Mouse (Mus musculus): ENCODE results near the gene Rad17. TPM values are rescaled to one million over a fixed set of nuclear protein-coding genes. Genes with fewer than 3 reads are reported as not detected.

Rad17 gene
- polyA plus RNA-seq (2016; fragmentation: Nextera tagmentation; extraction: Ambion mirVana) = 24.0 and 25.1 TPM in 2 replicates

DNA sequence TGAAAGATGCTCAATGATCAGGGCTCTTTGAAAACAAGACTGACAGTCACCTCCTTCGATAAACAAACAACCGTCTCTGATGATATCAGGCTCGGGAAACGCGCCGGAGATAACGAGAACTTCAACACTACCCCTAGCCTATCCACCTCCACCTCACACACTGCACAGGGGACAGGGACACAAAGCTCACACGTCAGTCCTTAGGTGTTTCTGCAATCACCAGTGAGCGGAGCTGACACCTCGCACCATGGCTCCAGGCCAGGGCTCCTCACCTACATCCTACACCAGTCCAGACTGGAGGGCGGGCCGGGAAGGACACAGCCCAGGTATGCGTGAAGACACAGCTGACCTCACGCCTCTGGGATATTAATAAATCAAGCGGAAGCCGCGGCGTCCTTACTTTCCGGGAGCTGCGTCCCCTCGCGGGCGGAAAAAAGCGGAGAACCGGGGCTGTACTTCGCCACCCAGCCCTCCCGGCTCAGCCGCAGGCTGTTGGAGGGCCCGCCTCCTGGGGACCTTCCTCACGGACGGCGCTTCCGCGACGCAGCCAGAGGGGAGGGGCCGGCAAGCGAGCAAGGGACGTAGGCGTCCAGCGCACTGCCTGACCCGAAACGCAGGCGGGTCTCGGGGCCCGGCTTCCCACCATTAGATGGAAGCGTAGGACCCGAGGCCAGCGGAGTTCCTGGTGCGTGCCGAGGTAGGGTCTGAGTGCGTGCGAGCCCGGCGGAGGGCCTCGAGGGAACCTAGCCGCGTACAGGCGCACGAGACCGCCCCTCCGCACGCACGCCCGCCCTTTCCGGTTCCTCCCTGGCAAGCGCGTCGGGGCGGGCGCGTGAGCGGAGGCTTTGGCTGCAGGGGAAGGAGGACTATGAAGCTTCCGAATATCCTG is at the start of gene Rad17, which contains the start of gene Ak6:
Gene Rad17 (minus strand): TSS at position 502 of the 889 bp plus-strand sequence.
Gene Ak6 (plus strand): TSS at position 430 of the 889 bp plus-strand sequence.
- no peaks in the 10 kb centered on the region for H3K9me3 ChIP-seq (replicated peaks)
- peak within 1 kb of the TSS; percentile 92 for H3K4me3 ChIP-seq
- peaks cover 11% of the 10 kb centered on the region for H3K36me3 ChIP-seq
- H3K4me1 ChIP-seq = peaks cover 8% of the 10 kb centered on the region
- H3K27ac ChIP-seq = peak within 1 kb of the TSS; percentile 98
- WGBS = under 1% methylated on average over 71 of the region's 73 CpGs
- peak within 1 kb of the TSS; percentile 92 for H3K4me2 ChIP-seq (replicated peaks)
- peak; percentile 97 for ATAC-seq (ENCODE audit: low FRiP score)
- no peaks in the 10 kb centered on the region for H3K27me3 ChIP-seq
- peak within 1 kb of the TSS; percentile 93 for H3K9ac ChIP-seq

DNA sequence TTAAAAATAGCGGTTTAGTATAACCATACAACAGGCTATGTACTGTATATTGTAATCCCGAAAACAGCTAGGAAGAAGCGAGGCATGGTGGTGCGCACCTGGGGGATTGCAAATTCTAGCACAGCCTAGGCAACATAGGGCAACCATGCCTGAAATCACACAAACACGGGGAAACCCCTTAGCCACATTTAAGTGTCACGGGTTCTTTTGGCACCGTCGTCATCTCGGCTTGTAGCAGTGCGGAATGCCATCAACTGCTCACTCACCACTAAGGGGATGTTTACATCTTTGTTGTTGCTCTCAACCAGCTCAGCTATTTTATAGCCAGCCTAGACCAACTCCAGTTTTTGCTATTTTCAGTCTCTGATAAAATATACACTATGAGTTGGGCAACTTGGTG is 48.0 kb upstream of the Rad17 start:
- Histone ChIP-seq H3K27ac (no peak overlapping the region), H3K4me3 (no peak overlapping the region), H3K36me3 (peaks cover 71% of the 10 kb centered on the region), H3K4me1 (no peaks in the 10 kb centered on the region), H3K27me3 (no peaks in the 10 kb centered on the region), H3K9me3 (replicated peaks) (no peaks in the 10 kb centered on the region), H3K4me2 (replicated peaks) (no peak overlapping the region), H3K9ac (no peak overlapping the region)
- 94% methylated on average over 10 of the region's 10 CpGs for WGBS
- no peak for ATAC-seq (ENCODE audit: low FRiP score)

DNA sequence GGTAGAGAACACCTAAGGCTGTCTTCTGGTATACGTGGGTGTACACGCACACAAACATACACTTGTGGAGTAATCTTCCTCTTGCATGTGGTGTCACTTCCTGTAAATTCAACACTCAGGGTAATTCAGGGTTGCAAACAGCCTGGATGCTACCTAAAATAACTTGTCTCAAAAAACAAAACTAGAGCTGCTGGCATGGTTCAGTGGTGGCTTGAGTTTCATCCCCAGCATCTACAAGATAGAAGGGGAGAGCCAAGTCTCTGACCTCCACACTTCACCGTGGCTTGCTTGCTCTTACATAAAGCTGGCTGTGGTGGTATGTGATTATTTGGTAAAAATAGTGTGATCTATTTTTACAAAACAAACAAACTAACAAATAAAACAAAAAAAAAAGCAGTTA is 46.7 kb upstream of the Rad17 start:
- Histone ChIP-seq H3K4me1 (no peaks in the 10 kb centered on the region), H3K27ac (no peak overlapping the region), H3K4me2 (replicated peaks) (no peak overlapping the region), H3K9ac (no peak overlapping the region), H3K27me3 (no peaks in the 10 kb centered on the region), H3K36me3 (peaks cover 59% of the 10 kb centered on the region), H3K9me3 (replicated peaks) (no peaks in the 10 kb centered on the region), H3K4me3 (no peak overlapping the region)
- ATAC-seq (ENCODE audit: low FRiP score) = no peak
- 99% methylated on average over 3 of the region's 3 CpGs for WGBS

DNA sequence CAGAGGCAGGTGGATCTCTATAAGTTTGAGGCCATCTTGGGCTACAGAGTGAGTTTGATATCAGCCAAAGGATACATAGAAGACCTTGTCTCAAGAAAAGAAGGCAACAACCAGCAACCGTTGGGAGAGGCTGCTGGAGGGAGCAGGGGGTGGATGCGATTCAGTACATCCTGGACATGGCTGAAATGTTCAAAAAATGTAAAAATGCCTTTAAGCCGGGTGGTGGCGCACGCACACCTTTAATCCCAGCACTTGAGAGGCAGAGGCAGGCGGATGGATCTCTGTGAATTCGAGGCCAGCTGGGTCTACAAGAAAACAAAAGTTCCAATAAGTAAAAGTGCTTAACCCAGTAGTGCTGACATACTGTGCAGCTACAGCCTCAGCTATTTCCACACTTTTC is 36.7 kb upstream of the Rad17 start:
- H3K9ac ChIP-seq = no peak overlapping the region
- 63% methylated on average over 7 of the region's 7 CpGs for WGBS
- no peak for ATAC-seq (ENCODE audit: low FRiP score)

DNA sequence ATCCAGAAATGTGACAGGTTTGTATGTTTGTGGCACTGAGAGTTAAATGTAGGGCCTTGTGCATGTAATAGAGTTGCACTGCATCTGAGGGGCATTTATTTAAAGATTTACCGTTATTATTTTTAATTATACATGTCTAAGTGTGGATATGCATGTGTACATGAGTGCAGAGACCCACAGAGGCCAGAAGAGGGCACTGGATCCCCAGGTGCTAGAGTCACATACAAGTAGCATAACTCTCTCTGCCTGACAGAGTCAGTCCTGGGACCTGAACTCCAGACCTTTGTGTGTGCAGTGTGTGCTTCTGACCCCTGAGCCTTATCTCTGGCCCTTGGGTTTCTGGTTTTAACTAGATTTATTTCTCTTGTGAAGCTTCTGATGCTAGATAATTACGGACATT is 33.5 kb upstream of the Rad17 start:
- Histone ChIP-seq H3K36me3 (no peaks in the 10 kb centered on the region), H3K4me2 (replicated peaks) (no peak overlapping the region), H3K9ac (no peak overlapping the region), H3K4me3 (no peak overlapping the region), H3K27me3 (no peaks in the 10 kb centered on the region), H3K27ac (no peak overlapping the region), H3K9me3 (replicated peaks) (no peaks in the 10 kb centered on the region), H3K4me1 (no peaks in the 10 kb centered on the region)
- 74% methylated on average over 2 of the region's 2 CpGs for WGBS
- no peak for ATAC-seq (ENCODE audit: low FRiP score)

More for the DNA sequence above, 36.7 kb upstream of the Rad17 start:
- H3K4me3 ChIP-seq = no peak overlapping the region
- H3K4me1 ChIP-seq = no peaks in the 10 kb centered on the region
- no peak overlapping the region for H3K27ac ChIP-seq
- no peak overlapping the region for H3K4me2 ChIP-seq (replicated peaks)
- H3K27me3 ChIP-seq = no peaks in the 10 kb centered on the region
- peaks cover 5% of the 10 kb centered on the region; the same call in 1 of the 2 replicates for H3K36me3 ChIP-seq
- H3K9me3 ChIP-seq (replicated peaks) = no peaks in the 10 kb centered on the region

DNA sequence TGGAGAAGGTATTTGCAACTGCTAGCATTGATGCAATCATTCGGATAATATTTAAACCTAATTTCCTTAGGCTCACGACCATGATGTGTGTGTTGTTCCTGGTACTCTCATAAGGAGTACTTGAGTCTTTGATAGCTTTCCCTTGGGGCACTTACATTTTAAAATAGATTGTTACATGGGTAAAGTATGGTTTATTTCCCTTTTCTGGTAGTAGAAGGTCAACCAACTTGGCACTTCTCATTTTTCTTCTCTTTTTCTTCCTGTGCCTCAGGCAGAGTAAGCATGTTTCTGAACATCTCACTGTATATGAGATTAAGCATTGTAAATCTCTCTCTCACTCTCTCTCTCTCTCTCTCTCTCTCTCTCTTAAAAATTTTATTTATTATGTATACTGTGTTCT is 32.0 kb upstream of the Rad17 start:
- no peak overlapping the region for H3K4me3 ChIP-seq
- no peaks in the 10 kb centered on the region for H3K36me3 ChIP-seq
- ATAC-seq (ENCODE audit: low FRiP score) = no peak
- H3K9me3 ChIP-seq (replicated peaks) = no peaks in the 10 kb centered on the region
- 81% methylated on average over 2 of the region's 2 CpGs for WGBS
- no peaks in the 10 kb centered on the region for H3K27me3 ChIP-seq
- H3K4me1 ChIP-seq = no peaks in the 10 kb centered on the region
- no peak overlapping the region for H3K4me2 ChIP-seq (replicated peaks)
- H3K27ac ChIP-seq = no peak overlapping the region
- H3K9ac ChIP-seq = no peak overlapping the region

GRCm38 (mm10) chr13:100681615-100682014 is 30.8 kb upstream of the Rad17 start:
- H3K4me2 ChIP-seq (replicated peaks) = no peak overlapping the region
- no peaks in the 10 kb centered on the region for H3K27me3 ChIP-seq
- H3K9ac ChIP-seq = no peak overlapping the region
- no peaks in the 10 kb centered on the region for H3K4me1 ChIP-seq
- WGBS = 92% methylated on average over 8 of the region's 8 CpGs
- no peak for ATAC-seq (ENCODE audit: low FRiP score)
- no peak overlapping the region for H3K27ac ChIP-seq
- H3K36me3 ChIP-seq = no peaks in the 10 kb centered on the region
- no peak overlapping the region for H3K4me3 ChIP-seq
- H3K9me3 ChIP-seq (replicated peaks) = no peaks in the 10 kb centered on the region

GRCm38 (mm10) chr13:100675936-100676635 is 25.2 kb upstream of the Rad17 start:
- no peak overlapping the region for H3K27ac ChIP-seq
- H3K36me3 ChIP-seq = no peaks in the 10 kb centered on the region
- H3K9ac ChIP-seq = no peak overlapping the region
- WGBS = 88% methylated on average over 15 of the region's 15 CpGs
- H3K4me1 ChIP-seq = no peaks in the 10 kb centered on the region
- no peaks in the 10 kb centered on the region for H3K9me3 ChIP-seq (replicated peaks)
- no peak for ATAC-seq (ENCODE audit: low FRiP score)
- H3K27me3 ChIP-seq = no peaks in the 10 kb centered on the region
- H3K4me2 ChIP-seq (replicated peaks) = no peak overlapping the region
- no peak overlapping the region for H3K4me3 ChIP-seq

GRCm38 (mm10) chr13:100670181-100670741 is 19.4 kb upstream of the Rad17 start:
- Histone ChIP-seq H3K4me2 (replicated peaks) (peak overlapping the region; percentile 83), H3K9me3 (replicated peaks) (no peaks in the 10 kb centered on the region), H3K36me3 (peaks cover 14% of the 10 kb centered on the region), H3K9ac (no peak overlapping the region), H3K27me3 (no peaks in the 10 kb centered on the region), H3K4me1 (peaks cover 3% of the 10 kb centered on the region; the same call in 1 of the 2 replicates), H3K4me3 (peak overlapping the region; percentile 52), H3K27ac (no peak overlapping the region)
- no peak for ATAC-seq (ENCODE audit: low FRiP score)
- WGBS = 66% methylated on average over 9 of the region's 9 CpGs

DNA sequence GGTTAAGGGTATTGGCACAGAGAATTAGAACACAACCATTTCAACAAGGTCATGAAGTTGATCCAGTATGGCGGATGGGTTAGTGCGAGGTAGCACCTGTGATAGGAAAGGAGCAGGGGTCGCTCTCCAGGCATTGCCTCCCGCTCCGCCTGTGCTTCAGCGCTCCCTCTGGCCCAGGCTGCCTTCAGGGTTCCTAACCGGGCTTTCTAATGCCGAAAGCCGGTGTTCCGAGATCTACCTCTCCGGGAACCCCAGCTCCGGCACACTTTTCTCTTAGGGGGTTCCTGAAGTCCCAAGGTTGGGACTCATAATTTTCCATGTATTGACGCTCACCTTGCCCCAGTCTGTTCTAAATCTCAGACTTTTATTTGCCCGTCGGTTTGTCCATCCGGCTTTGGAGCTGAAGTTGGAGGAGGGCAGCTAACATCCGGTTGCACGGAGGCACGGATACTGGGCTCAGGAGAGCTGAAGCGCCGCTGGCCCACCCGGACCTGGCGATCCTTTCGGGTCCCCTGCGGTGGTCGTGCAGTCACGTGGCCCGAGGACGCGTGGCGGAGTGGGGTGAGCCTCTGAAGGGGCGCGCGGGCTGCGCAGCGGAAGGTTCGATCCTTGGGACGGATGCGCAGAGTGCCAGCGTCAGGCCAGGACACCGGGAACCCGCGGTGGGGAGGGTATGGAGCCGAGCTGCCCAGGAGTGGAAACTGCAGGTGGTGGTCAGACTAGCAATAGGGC is 18.6 kb upstream of the Rad17 start, which contains the start of gene Ccdc125:
Gene Ccdc125 (plus strand): TSS at position 427 of the 732 bp plus-strand sequence.
- H3K4me1 ChIP-seq = peaks cover 3% of the 10 kb centered on the region; the same call in 1 of the 2 replicates
- H3K4me3 ChIP-seq = peak within 1 kb of the TSS; percentile 52
- H3K9me3 ChIP-seq (replicated peaks) = no peaks in the 10 kb centered on the region

GRCm38 (mm10) chr13:100659864-100660456 is 9.1 kb upstream of the Rad17 start:
- H3K9me3 ChIP-seq (replicated peaks) = no peaks in the 10 kb centered on the region
- H3K9ac ChIP-seq = no peak overlapping the region
- H3K4me1 ChIP-seq = no peaks in the 10 kb centered on the region
- WGBS = 49% methylated on average over 4 of the region's 4 CpGs
- ATAC-seq (ENCODE audit: low FRiP score) = peak; percentile 38; the same call in 1 of the 2 replicates
- H3K27me3 ChIP-seq = no peaks in the 10 kb centered on the region
- H3K36me3 ChIP-seq = peaks cover 8% of the 10 kb centered on the region; the same call in 1 of the 2 replicates
- H3K4me3 ChIP-seq = no peak overlapping the region
- H3K4me2 ChIP-seq (replicated peaks) = no peak overlapping the region
- H3K27ac ChIP-seq = no peak overlapping the region

More for the DNA sequence above, 18.6 kb upstream of the Rad17 start, which contains the start of gene Ccdc125:
- WGBS = under 1% methylated on average over 44 of the region's 44 CpGs
- no peak within 1 kb of the TSS for H3K27ac ChIP-seq
- H3K36me3 ChIP-seq = peaks cover 14% of the 10 kb centered on the region
- ATAC-seq (ENCODE audit: low FRiP score) = peak; percentile 63; the same call in 1 of the 2 replicates
- peak within 1 kb of the TSS; percentile 66 for H3K9ac ChIP-seq
- peak within 1 kb of the TSS; percentile 83 for H3K4me2 ChIP-seq (replicated peaks)
- no peaks in the 10 kb centered on the region for H3K27me3 ChIP-seq

All from hindbrain, embryonic 12.5 days (tissue).